Mouse (Mus musculus): Measurements from ENCODE around the gene Slc25a13. TPM values are rescaled to one million over a fixed set of nuclear protein-coding genes. Genes with fewer than 3 reads are reported as not detected.

Gene Slc25a13
- polyA plus RNA-seq, 1 experiment from 2014 or later: 7.8 TPM

DNA sequence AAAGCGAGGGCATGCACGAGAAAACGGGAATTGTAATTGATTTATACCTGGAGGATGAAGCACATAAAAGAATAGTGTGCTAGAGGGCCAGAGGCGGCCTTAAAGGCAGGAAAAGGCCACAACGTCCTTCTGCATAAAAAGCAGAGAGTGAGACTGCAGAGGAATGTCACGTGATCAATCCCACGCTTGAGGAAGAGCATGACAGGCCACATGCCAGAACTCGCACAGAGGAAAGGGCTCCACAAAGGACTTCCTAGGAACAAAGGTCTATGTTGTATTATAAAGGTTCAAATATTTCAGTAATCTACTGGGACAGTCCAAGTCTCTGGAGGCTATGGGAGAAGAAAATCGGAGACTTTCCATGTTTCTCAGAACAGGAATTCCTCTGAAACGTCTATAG lies 63.5 kb downstream of the Slc25a13 start:
- 0 out of 2 replicates have a peak, but pooled peaks cover 4% of the 10 kb centered on the region for H3K4me1 ChIP-seq (replicated peaks)
- no peak overlapping the region for H3K27ac ChIP-seq
- no peaks in the 10 kb centered on the region for H3K27me3 ChIP-seq
- 68% methylated on average over 10 of the region's 10 CpGs for WGBS
- no peaks in the 10 kb centered on the region for H3K36me3 ChIP-seq
- H3K4me2 ChIP-seq: no peak overlapping the region
- no peak overlapping the region for H3K9ac ChIP-seq
- no peak overlapping the region for H3K4me3 ChIP-seq
- no peaks in the 10 kb centered on the region for H3K9me3 ChIP-seq
- no peak for ATAC-seq (ENCODE audit: low FRiP score)

DNA sequence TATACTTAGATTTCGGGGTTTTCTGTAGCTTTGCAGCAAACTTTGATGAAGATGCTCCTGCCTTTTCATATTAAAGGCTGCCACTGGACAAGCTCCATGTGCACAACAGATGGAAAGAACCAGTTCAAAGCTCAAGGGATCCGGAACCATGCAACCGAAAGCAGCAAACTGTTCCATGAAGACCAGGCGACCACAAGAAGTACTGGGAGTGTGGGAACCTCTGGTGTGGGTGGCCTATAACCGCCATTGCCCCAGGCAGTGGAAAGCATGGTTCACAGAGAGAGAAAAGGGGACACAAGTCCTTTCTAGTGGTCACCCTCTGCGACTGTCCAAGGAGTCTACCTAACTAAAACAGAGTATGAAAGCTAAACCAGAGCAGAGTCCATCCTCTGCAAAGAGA lies 66.2 kb downstream of the Slc25a13 start:
- Histone ChIP-seq H3K4me3 (no peak overlapping the region), H3K27me3 (no peaks in the 10 kb centered on the region), H3K36me3 (no peaks in the 10 kb centered on the region), H3K4me2 (no peak overlapping the region), H3K4me1 (replicated peaks) (no peaks in the 10 kb centered on the region; the same call in 1 of the 2 replicates), H3K27ac (no peak overlapping the region), H3K9me3 (no peaks in the 10 kb centered on the region), H3K9ac (no peak overlapping the region)
- 94% methylated on average over 6 of the region's 6 CpGs for WGBS
- ATAC-seq (ENCODE audit: low FRiP score): no peak

DNA sequence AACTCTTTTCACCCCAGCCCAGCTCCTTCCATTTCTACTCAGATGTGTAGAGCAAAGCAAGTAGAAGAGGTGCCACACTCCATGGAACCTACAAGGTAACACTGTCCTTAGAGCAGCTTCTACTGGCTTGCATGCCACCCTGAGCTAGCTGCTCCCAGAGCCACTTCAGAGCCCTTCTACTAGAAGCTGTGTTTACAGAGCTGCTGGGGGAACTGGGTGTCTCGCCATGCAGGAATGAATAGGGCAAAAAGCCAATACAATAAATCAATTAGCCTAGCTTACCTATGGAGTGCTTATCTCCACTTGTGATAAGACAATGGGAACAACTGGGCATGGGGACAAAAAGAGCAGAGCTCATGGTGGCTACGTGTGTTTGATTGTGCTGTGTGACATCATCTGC lies 67.2 kb downstream of the Slc25a13 start:
- no peak overlapping the region for H3K27ac ChIP-seq
- no peaks in the 10 kb centered on the region for H3K27me3 ChIP-seq
- WGBS: 75% methylated on average over 2 of the region's 2 CpGs
- no peaks in the 10 kb centered on the region for H3K9me3 ChIP-seq
- no peaks in the 10 kb centered on the region; the same call in 1 of the 2 replicates for H3K4me1 ChIP-seq (replicated peaks)
- H3K36me3 ChIP-seq: no peaks in the 10 kb centered on the region
- ATAC-seq (ENCODE audit: low FRiP score): no peak
- H3K4me3 ChIP-seq: no peak overlapping the region
- no peak overlapping the region for H3K4me2 ChIP-seq
- H3K9ac ChIP-seq: no peak overlapping the region

DNA sequence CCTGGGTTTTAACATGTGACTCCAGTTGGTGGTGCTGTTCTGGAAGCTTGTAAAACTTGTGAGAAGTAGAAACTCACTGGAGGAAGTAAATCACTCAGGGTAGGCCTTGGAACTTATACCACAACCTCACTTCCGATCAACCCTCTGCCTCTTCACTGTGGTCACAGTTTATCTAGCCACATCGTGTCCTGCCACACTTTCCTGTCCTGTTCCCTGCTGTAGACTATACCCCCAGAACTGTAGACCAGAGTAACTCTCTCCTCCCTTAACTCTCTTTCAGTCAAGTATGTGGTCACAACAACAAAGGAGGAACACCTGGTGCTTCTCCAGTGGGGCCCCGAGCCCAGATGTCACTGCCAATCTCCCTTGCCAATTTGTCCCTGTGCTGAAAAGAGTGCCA lies 67.6 kb downstream of the Slc25a13 start:
- 93% methylated on average over 3 of the region's 3 CpGs for WGBS
- Histone ChIP-seq H3K9me3 (no peaks in the 10 kb centered on the region), H3K9ac (no peak overlapping the region), H3K27me3 (no peaks in the 10 kb centered on the region), H3K4me3 (no peak overlapping the region), H3K36me3 (no peaks in the 10 kb centered on the region), H3K4me2 (no peak overlapping the region), H3K27ac (no peak overlapping the region), H3K4me1 (replicated peaks) (no peaks in the 10 kb centered on the region; the same call in 1 of the 2 replicates)
- no peak for ATAC-seq (ENCODE audit: low FRiP score)

DNA sequence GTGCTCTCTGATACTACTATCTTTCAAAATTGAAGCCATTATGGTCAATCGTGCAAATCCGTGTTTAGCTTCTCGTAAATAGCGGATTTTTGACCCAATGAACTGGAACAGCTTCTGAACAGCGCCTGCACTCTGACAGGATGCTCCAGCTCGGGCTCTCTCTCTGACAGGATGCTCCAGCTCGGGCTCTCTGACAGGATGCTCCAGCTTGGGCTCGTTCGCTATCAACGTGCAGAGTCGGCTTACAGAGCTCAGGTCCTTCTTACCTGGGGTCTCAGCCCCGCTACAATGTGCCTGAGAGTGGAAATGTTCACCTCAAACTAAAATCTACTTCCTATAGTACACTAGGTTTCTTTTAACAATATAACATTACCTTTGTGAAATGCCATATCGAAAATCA lies 71.6 kb downstream of the Slc25a13 start:
- Histone ChIP-seq H3K36me3 (no peaks in the 10 kb centered on the region), H3K4me3 (no peak overlapping the region), H3K27me3 (no peaks in the 10 kb centered on the region), H3K27ac (no peak overlapping the region), H3K9me3 (no peaks in the 10 kb centered on the region), H3K4me1 (replicated peaks) (no peaks in the 10 kb centered on the region; the same call in 1 of the 2 replicates), H3K4me2 (no peak overlapping the region), H3K9ac (no peak overlapping the region)
- ATAC-seq (ENCODE audit: low FRiP score): no peak
- WGBS: 84% methylated on average over 13 of the region's 13 CpGs

DNA sequence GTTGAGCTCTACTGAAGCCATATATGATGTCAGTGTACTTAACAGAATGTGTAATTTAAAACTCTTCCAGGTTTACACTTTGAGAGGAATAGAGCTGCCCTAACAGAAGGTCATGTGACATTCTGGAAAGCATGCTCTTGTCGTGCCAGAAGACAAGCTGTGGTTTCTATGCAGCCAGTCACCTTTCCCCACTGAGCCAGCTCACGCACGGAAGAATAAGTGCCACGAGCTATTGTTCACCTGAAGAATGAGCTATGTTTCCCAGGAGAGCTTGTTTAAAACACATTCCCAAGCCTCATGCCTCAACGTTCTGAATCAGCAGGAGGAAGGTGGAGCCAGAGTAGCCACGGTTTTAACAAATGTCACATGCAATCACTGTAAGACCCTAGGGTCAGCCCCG lies 73.4 kb downstream of the Slc25a13 start:
- H3K27ac ChIP-seq: no peak overlapping the region
- ATAC-seq (ENCODE audit: low FRiP score): no peak
- H3K9ac ChIP-seq: no peak overlapping the region
- H3K4me2 ChIP-seq: no peak overlapping the region
- H3K27me3 ChIP-seq: no peaks in the 10 kb centered on the region
- 42% methylated on average over 7 of the region's 7 CpGs for WGBS
- no peaks in the 10 kb centered on the region for H3K36me3 ChIP-seq
- no peaks in the 10 kb centered on the region for H3K9me3 ChIP-seq
- H3K4me1 ChIP-seq (replicated peaks): no peaks in the 10 kb centered on the region; the same call in 1 of the 2 replicates
- no peak overlapping the region for H3K4me3 ChIP-seq

DNA sequence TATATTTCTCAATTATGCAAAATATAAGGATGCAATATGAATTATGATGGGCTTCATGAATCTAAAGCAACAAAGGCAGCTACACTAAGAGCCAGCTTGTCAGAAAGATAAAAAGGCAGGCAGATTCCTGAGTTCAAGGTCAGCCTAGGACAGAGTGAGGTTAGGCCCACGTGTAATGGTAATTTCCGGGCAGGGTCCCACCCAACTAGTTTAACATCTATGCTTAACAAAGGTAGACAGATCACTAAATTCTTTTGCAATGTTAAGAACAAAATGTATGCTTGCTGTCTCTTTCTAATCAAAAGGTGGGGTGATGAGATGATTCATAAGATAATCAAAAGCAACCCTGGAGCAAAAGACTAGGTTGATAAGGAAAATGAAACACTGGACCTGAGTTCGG lies 76.6 kb downstream of the Slc25a13 start:
- no peak overlapping the region for H3K4me3 ChIP-seq
- H3K27ac ChIP-seq: no peak overlapping the region
- no peak for ATAC-seq (ENCODE audit: low FRiP score)
- no peak overlapping the region for H3K9ac ChIP-seq
- H3K27me3 ChIP-seq: no peaks in the 10 kb centered on the region
- 94% methylated on average over 3 of the region's 3 CpGs for WGBS
- no peaks in the 10 kb centered on the region for H3K4me1 ChIP-seq (replicated peaks)
- no peaks in the 10 kb centered on the region; the same call in 1 of the 2 replicates for H3K36me3 ChIP-seq
- H3K4me2 ChIP-seq: no peak overlapping the region
- no peaks in the 10 kb centered on the region for H3K9me3 ChIP-seq

DNA sequence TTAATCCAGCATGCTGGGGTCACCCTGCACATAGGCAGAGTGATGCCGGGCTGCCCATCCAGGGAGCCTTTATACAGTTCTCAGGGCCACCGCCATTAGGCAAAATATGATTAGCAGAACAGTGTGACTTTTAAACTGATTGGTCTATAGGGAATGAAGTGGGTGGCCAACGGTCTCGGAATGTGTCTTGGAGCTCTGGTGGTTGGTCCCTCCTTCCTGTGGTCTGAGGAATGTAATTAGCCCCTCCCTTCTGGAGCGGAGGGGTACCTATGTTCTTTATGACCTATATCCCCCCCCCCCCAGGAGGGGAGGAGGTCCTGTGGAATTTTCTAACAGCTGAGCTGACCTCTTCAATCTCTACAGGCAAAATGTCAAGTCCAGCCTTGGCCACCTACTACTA lies 77.9 kb downstream of the Slc25a13 start:
- no peak for ATAC-seq (ENCODE audit: low FRiP score)
- WGBS: 89% methylated on average over 5 of the region's 5 CpGs
- H3K4me3 ChIP-seq: no peak overlapping the region
- no peak overlapping the region for H3K9ac ChIP-seq
- H3K4me1 ChIP-seq (replicated peaks): no peaks in the 10 kb centered on the region
- no peak overlapping the region for H3K27ac ChIP-seq
- H3K27me3 ChIP-seq: no peaks in the 10 kb centered on the region
- H3K36me3 ChIP-seq: no peaks in the 10 kb centered on the region; the same call in 1 of the 2 replicates
- H3K9me3 ChIP-seq: no peaks in the 10 kb centered on the region
- H3K4me2 ChIP-seq: no peak overlapping the region

DNA sequence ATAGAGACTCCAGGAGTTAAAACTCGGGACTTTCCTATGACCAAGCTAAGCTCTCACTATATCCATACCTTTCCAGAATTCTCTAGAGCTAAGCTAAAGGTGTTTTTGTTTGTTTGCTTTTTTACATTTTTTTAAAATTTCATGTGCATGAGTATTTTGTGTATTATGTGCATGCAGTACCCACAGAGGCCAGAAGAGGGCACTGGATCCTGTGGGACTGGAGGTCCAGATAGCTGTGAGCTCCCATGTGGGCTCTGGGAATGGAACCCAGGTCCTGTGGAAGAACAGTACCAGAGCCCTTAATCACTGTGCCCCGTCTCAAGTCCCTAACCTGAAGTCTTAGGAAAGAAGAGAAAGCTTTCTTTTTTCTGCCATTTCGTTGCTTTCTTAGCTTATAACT lies 80.2 kb downstream of the Slc25a13 start:
- Histone ChIP-seq H3K27ac (no peak overlapping the region), H3K4me2 (no peak overlapping the region), H3K9me3 (no peaks in the 10 kb centered on the region), H3K27me3 (no peaks in the 10 kb centered on the region), H3K4me1 (replicated peaks) (no peaks in the 10 kb centered on the region), H3K9ac (no peak overlapping the region), H3K4me3 (no peak overlapping the region), H3K36me3 (no peaks in the 10 kb centered on the region; the same call in 1 of the 2 replicates)
- WGBS: 96% methylated on average over 3 of the region's 3 CpGs
- no peak for ATAC-seq (ENCODE audit: low FRiP score)

DNA sequence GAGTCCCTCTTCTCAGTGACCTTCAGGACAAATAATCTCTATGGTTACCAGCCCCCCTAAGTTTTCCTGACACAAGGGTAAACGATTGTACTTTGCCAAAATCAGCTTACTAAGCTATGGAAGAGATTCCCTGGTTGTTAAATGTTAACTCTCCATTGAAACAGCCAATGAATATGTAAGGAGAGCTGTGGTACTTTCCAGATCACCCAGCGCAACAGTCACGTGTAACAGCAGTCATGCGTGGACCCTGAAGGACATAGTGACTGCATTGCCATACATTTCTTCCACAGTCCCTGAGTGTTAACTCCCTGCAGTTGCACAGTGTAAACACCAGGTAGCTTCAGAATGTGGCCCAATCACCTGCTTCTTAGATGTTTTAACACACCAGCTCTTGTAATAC lies 82.0 kb downstream of the Slc25a13 start:
- WGBS: 92% methylated on average over 4 of the region's 4 CpGs
- H3K9ac ChIP-seq: no peak overlapping the region
- ATAC-seq (ENCODE audit: low FRiP score): no peak

DNA sequence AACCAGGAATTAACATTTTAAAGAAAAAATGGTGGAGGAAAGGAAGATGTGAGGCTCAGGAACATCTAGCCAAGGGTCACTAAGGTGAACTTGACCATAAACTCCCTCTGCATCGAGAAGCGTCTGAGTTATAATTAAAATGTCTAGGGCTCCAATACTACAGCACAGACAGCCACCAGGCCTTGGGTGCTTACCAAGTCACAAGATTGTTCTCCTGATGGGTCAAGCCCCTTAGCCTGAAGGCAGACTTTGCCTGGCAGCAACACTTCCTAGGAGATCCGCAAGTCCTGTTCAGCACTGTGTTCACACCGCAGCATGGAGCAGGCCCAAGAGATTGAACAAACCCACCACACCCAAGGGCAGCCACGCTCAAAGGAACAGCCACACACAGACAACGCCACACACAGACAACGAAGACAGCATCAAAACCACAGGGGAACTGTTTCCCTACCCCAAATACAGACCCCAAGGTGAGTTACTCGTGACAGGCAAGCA lies 83.4 kb downstream of the Slc25a13 start:
- 89% methylated on average over 8 of the region's 8 CpGs for WGBS
- H3K4me3 ChIP-seq: no peak overlapping the region
- no peak overlapping the region for H3K9ac ChIP-seq
- H3K27ac ChIP-seq: no peak overlapping the region
- H3K9me3 ChIP-seq: no peaks in the 10 kb centered on the region
- no peak for ATAC-seq (ENCODE audit: low FRiP score)
- no peaks in the 10 kb centered on the region; the same call in 1 of the 2 replicates for H3K36me3 ChIP-seq
- H3K4me2 ChIP-seq: no peak overlapping the region
- H3K27me3 ChIP-seq: no peaks in the 10 kb centered on the region
- H3K4me1 ChIP-seq (replicated peaks): no peaks in the 10 kb centered on the region

More for the DNA sequence above, 82.0 kb downstream of the Slc25a13 start:
- Histone ChIP-seq H3K36me3 (no peaks in the 10 kb centered on the region; the same call in 1 of the 2 replicates), H3K27ac (no peak overlapping the region), H3K27me3 (no peaks in the 10 kb centered on the region), H3K4me3 (no peak overlapping the region), H3K9me3 (no peaks in the 10 kb centered on the region), H3K4me2 (no peak overlapping the region), H3K4me1 (replicated peaks) (no peaks in the 10 kb centered on the region)

DNA sequence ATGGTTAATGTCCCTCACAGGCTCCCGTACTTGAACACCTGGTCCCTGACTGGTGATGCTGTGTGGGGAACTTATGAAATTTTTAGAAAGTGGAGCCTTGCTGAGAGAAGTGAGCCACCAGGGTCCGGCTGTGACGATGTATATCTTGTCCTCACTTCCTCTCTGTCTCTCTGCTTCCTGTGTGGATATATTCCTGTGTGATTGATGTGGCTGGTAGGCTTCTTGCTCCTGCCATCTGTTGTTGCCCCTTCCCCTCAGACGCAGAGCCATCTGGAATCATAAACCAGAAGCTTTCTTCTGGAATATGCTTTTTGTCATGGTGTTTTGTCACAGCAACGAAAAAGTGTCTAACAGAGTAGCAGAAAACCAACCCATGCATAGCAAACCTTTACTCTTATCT lies 84.9 kb downstream of the Slc25a13 start:
- ATAC-seq (ENCODE audit: low FRiP score): no peak
- Histone ChIP-seq H3K4me1 (replicated peaks) (no peaks in the 10 kb centered on the region), H3K27me3 (no peaks in the 10 kb centered on the region), H3K4me3 (no peak overlapping the region), H3K27ac (no peak overlapping the region), H3K9me3 (no peaks in the 10 kb centered on the region), H3K9ac (no peak overlapping the region), H3K36me3 (no peaks in the 10 kb centered on the region; the same call in 1 of the 2 replicates), H3K4me2 (no peak overlapping the region)
- 57% methylated on average over 5 of the region's 5 CpGs for WGBS

DNA sequence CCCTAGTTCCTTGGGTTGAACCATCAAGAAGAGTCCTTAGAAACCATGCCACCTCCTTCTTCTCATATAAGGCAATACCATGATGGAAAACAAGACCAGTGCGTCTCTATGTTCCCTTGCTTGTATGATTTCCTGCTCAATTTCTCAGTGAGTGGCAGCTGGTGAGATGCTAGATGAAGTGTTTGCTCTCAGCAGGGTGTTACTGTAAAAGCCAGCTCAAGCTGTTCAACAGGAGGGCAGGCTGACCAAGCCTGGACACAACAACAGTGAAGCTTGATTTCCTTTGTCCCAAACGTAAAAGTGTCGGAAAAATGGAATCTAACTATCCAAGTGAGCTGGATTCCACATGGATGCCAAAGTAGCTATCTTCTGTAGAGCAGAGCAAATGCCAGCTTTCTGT lies 91.4 kb downstream of the Slc25a13 start:
- Histone ChIP-seq H3K4me3 (no peak overlapping the region), H3K36me3 (no peaks in the 10 kb centered on the region), H3K9me3 (no peaks in the 10 kb centered on the region), H3K9ac (no peak overlapping the region), H3K4me2 (no peak overlapping the region), H3K4me1 (replicated peaks) (no peaks in the 10 kb centered on the region), H3K27me3 (no peaks in the 10 kb centered on the region), H3K27ac (no peak overlapping the region)
- 76% methylated on average over 3 of the region's 3 CpGs for WGBS
- ATAC-seq (ENCODE audit: low FRiP score): no peak
